Mouse (Mus musculus): ENCODE measurements around the gene G6pc3. TPM values are rescaled to one million over a fixed set of nuclear protein-coding genes. Genes with fewer than 3 reads are reported as not detected.

The G6pc3 gene
- total RNA-seq, 2 experiments from 2014 or later: 50.3 to 53.0 TPM

DNA sequence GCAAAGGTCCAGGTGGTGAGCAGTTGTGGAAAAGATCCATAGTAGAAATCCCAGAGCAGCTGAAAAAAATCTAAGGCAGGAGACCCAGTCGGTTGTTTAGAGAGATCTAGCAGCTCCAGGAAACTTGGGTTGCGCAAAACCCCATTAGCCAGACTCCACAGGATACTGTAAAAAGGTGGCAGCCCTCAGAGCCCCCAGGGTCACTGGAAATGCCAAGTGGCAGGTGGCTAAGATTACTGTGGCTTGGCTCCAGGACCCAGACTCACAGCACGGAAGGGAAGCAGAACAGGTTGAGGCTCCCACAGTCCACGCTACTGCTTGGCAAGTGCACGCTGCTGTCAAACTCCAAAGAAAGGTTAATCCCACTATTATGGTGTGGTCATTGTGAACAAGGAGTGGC lies 29.6 kb upstream of the G6pc3 start:
- intact Hi-C loops (cut with DNase I): no loop called here
- H3K4me3 ChIP-seq: no peak overlapping the region
- TF ChIP-seq CTCF (IDR thresholded peaks at IDR 0.05): no peak
- H3K27ac ChIP-seq: peak overlapping the region; percentile 63
- peak; percentile 66 for DNase-seq

DNA sequence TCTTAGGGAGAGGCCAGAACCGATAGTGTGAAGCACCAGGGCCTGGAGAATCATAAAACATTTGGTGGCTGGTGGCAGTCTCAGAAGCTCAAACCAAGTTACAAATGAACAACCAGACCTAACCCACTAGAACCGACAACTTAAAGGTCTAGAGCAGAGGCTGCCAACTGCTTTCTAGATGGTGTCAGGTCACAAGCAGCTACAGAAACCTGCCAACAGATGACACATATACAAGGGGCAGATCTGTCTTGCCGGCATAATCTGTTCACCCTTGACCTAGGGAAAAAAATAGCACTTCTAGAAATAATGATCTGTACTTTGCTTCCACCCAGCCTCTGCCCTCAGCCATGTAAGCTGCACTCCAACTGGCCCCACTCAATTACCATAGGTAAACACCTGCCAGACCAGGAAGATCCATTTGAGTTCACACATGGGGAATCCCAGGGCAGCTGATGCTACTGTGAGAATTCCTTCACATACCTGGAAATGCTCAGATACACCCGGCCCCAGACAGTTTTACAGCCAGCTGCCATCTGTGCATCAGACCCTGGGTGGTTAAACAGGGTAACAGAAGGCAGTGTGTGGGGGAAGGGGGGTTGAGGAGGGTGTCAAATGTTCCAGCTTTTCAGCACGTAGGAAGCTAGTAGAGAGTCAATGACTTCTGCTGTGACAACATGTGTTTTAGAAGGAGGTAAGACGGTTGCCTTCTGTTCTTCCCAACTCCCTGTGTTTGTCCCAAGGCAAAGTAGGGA lies 23.3 kb upstream of the G6pc3 start:
- intact Hi-C loops (cut with DNase I): no loop called here
- peak overlapping the region; percentile 85 for H3K27ac ChIP-seq
- H3K4me3 ChIP-seq: no peak overlapping the region
- no peak for TF ChIP-seq CTCF (IDR thresholded peaks at IDR 0.05)
- DNase-seq: peak; percentile 49

DNA sequence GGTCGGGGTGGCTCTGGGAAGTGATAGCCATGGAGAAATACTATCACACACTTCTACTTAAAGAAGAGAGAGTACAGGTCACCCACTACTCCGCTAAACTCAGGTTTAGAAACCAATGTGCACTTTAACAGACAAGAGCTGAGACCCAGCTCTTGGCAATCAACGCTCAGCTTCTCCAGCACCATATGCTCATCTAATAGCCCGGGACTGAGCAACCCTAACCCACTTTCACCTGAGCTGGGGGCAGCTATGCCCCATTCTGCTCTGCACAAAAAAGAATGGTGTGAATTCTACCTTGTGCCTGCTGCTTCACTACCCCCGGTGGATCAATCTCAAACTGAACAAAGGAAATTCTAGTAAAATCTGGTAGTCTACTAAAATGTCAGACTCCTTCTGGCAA lies 21.9 kb upstream of the G6pc3 start:
- TF ChIP-seq CTCF (IDR thresholded peaks at IDR 0.05): no peak
- H3K27ac ChIP-seq: peak overlapping the region; percentile 85
- intact Hi-C loops (cut with DNase I): no loop called here
- DNase-seq: no peak
- H3K4me3 ChIP-seq: no peak overlapping the region

DNA sequence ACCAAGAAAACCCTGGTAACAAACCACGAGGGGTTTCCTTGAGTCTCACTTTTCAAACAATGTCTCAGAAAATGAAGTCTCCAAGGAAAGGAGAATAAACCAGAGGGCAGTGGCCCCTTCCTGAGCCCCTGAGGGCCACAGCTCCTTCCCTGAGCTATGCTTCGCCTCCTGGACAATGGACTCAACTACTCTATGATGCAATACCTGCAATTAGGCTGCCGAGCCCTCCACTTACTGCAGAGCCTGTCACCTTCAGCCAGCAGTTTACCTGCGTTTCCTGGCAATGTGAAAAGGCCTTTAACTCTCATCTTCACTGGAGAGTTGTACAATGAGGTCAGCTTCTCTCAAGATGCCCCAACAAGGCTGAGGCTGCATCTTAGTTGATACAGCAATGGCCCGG lies 20.7 kb upstream of the G6pc3 start:
- Histone ChIP-seq H3K27ac (no peak overlapping the region; the same call in 1 of the 2 replicates), H3K4me3 (no peak overlapping the region)
- no peak for DNase-seq
- intact Hi-C loops (cut with DNase I): no loop called here
- TF ChIP-seq CTCF (IDR thresholded peaks at IDR 0.05): no peak

DNA sequence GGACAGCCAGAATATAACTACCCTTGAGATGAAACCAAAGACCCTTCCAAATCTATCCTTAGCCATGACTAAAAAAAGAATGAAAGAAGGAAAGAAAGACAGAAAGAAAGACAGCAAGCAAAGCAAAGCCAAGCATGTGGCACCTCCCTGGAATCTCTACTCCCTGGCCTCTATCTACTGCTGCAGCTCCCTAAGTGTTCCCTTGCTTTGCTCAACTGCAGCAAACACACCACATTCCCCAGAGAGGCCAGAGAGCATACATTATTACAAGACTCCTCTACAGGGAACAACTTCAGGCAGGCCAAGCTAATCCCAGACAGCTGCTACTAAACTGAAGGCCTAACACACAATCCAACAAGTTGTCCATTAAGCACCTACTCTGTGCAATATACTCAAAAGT lies 9.6 kb upstream of the G6pc3 start:
- H3K27ac ChIP-seq: peak overlapping the region; percentile 53
- TF ChIP-seq CTCF (IDR thresholded peaks at IDR 0.05): no peak
- no peak for DNase-seq
- no peak overlapping the region for H3K4me3 ChIP-seq
- intact Hi-C loops (cut with DNase I): no loop called here

DNA sequence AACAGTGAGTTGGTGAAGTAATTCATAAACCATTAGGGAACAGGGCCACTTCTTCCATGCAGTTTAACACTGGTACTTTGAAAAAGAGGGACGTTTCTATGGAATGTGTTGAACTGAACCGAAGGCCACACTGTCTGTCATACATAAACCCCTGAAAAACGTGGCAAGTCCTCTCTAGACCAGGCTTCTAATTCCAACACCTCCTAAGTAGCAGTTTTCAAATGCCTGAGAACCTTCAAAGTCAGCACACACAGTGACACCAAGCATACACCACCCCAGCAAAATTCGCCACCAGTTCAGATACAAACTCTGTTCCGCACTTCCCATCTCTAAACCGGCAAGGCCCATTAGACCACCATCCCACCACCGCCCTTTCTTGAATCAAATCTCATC lies 5.2 kb upstream of the G6pc3 start:
- intact Hi-C loops (cut with DNase I): no loop called here
- Histone ChIP-seq H3K27ac (peak overlapping the region; percentile 98), H3K4me3 (peak overlapping the region; percentile 95)
- no peak for DNase-seq
- no peak for TF ChIP-seq CTCF (IDR thresholded peaks at IDR 0.05)

DNA sequence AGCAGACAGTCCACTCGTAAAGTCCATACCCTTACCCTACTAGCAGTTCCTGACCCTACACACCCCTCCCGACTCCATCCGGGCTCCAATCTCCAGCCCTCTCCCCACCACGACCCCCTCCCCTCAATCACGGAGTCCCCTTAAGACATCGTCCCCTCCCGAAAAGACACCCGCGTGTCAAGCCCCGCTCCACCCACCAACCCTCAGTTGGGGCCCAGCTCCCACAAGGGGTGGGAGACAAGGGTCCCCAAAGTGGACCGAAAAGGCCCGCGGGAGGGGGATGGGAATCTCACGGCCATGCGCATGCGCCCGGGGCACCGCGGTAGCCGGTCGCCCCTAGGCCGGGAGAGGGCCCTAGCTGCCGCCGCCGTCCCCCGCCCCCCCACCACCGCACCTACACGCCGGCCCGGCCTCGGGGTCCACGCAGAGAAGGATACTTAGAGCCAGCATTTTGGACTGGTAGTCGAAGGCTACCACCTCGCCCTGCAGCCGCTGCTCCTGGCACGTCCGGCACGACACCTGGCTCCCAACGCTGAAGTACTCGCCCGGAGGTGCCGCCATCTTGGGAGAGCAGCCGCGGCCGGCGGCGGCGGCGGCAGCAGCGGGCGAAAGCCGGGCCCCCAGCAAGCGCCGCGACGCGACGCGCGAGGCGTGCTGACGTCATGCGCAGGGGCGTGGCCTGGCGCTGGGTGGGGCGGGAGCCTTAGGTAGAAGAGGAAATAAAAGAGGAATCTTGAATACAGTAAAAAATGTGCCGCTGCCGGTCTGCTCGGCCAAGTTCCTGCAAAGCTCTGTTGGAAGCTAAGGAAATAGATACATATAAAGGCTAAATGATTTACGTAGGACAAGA lies 4.5 kb upstream of the G6pc3 start, which contains the start of gene Lsm12:
Gene Lsm12 (minus strand): TSS at position 651 of the 850 bp plus-strand sequence.
- H3K4me3 ChIP-seq: peak within 1 kb of the TSS; percentile 95
- peak within 1 kb of the TSS; percentile 98 for H3K27ac ChIP-seq
- peak; percentile 25; the same call in 1 of the 2 replicates for TF ChIP-seq CTCF (IDR thresholded peaks at IDR 0.05)
- intact Hi-C loops (cut with DNase I): no loop called here
- peak; percentile 97 for DNase-seq

DNA sequence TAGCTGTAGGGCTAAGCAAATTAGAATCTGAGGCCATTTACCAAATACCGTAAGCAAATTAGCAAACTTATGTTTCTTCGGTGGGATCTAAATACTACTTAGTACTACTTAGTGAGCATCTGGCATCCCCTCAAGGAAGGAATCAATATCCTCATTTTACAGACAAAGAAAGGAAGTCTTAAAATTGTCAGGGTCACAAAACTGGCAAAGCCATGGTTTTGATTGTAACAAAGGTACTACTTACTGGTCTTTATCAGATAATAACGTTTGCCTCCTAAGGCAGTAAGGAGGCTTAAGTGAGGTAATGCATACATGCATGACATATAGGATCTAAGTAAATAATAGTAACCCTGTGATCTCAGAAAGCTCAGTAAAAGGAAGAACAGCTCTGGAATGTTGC lies 3.7 kb upstream of the G6pc3 start:
- Histone ChIP-seq H3K4me3 (peak overlapping the region; percentile 95), H3K27ac (peak overlapping the region; percentile 98)
- no peak for DNase-seq
- intact Hi-C loops (cut with DNase I): no loop called here
- no peak for TF ChIP-seq CTCF (IDR thresholded peaks at IDR 0.05)

DNA sequence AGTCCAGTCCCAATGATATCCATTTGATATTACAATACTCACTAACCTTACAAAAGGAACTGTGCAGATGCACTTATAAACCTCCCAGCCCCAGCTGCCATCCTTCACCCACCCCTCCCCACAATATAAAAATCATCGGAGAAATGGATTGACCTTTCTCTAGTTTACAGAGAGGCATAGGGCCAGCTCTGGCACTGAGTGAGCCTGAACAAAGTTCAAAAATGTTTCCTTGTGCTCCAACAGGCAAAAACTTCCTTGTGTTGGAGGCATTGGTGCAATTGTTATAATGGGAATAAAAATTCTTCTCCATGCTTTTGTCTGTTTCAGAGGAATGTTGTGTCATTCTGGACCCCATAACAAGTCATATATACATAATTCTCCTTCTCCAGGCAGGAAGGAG lies 3.2 kb upstream of the G6pc3 start:
- intact Hi-C loops (cut with DNase I): no loop called here
- TF ChIP-seq CTCF (IDR thresholded peaks at IDR 0.05): no peak
- no peak for DNase-seq
- no peak overlapping the region for H3K4me3 ChIP-seq
- H3K27ac ChIP-seq: no peak overlapping the region

DNA sequence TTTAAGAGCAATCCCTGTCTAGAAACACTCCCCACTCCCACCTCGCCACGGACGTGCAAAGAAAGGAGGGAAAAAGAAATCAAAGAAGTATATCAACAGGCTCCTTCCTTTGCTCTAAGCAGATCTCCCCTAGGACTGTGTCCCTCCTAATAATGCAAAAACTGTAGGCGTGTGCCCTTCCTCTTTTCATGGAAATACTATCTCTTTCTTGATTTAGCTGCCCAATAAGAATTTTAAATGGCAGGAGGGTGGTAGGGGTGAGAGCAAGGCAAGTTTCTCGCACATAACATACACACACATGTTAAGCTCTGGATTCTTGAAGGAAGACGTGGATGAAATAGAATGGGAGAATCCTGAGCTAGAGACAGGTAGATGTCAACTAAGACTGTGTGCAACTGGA lies 440 bp upstream of the G6pc3 start:
- peak overlapping the region; percentile 87 for H3K4me3 ChIP-seq
- DNase-seq: no peak
- intact Hi-C loops (cut with DNase I): no loop called here
- H3K27ac ChIP-seq: peak overlapping the region; percentile 91
- no peak for TF ChIP-seq CTCF (IDR thresholded peaks at IDR 0.05)

DNA sequence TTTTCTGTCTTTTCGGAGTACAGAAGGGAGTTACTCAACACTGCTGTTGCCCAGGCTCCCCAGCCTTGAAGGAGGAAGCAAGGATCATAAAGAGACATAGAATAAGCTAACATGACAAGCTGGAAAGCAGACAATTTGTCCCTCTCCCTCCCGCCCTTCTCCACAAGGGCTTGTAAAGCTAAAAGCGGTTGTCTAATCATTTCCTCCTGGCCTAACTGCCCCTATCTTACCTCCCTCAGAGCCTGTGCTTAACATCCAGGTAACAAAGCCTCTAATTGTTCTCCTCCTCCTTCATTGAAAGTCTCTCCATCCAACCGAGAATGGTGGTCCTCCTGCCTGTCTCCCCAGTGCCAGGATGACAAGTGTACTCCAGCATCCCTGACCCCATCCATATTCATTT lies 1.4 kb downstream of the G6pc3 start:
- TF ChIP-seq CTCF (IDR thresholded peaks at IDR 0.05): no peak
- intact Hi-C loops (cut with DNase I): loop anchor here (2.0 kb wide), 1 partner anchor 16 kb away; no protein-coding TSS in a partner anchor
- Histone ChIP-seq H3K4me3 (peak overlapping the region; percentile 87), H3K27ac (peak overlapping the region; percentile 91; the same call in 1 of the 2 replicates)
- no peak for DNase-seq

DNA sequence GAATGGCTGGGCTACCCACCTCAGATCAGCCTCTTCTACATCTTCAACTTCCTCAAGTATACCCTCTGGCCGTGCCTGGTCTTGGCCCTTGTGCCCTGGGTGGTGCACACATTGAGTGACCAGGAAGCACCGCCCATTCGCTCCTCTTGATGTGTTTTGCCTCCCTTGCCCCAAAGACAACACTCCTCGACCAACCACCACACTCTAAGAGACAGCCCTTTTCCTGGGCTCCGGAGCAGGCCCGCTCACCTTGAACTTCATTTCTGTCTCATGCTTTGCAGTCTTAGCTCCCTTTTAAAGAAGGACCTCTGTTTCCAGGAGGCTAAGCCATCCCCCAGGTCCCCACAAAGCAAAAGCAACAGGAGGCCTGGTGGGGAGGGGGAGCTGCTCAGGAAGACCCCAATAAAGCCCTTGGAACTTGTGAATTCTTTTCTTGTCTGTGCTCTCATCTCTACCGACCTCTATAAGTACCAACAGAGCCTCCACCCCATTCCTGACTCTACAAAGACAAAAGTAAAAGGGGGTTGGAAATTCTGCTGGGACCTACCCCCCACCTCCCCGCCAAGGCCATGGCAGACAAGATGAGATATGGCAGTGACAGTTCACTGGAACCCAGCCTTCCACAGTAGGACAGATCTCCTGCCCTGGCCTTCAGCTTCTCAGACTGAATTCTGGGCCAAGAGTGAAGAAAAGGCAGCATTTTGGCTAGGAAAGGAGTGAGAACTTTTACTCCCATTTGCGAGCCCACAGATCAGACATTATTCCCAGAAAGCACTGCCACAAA lies 4.4 kb downstream of the G6pc3 start:
- no peak for DNase-seq
- Histone ChIP-seq H3K4me3 (no peak overlapping the region), H3K27ac (no peak overlapping the region)
- no peak for TF ChIP-seq CTCF (IDR thresholded peaks at IDR 0.05)
- intact Hi-C loops (cut with DNase I): no loop called here

Data from gastrocnemius, adult 2 months (tissue).